Mouse (Mus musculus) small intestine, adult 2 months (tissue): ENCODE results near the gene Plxnc1.

ENCODE experiments used
- CTCF ChIP-seq: fragments of 200-500 bp; IDR thresholded peaks from 2 replicates; pipeline ENCODE4 v1.5.1; 2012; ENCODE audit warnings: low read depth, mild to moderate bottlenecking, control low read depth, inconsistent platforms, low read length, moderate library complexity, mixed read lengths; ENCODE audit not compliant: insufficient replicate concordance, insufficient read length; ENCODE audit errors: extremely low read depth
- POLR2A ChIP-seq: fragments of 200-500 bp; IDR thresholded peaks from 2 replicates; pipeline ENCODE4 v1.6.1; 2012; ENCODE audit warnings: low read depth, mild to moderate bottlenecking, control low read depth, inconsistent platforms, low read length, moderate library complexity

- no peak for TF ChIP-seq POLR2A
- TF ChIP-seq CTCF: no peak
Measured at GRCm38 (mm10) chr10:94990768-94991563, 46.3 kb upstream of the Plxnc1 start.
